Mouse (Mus musculus) MEL (cell line): ENCODE measurements around the gene Gm12169.

ENCODE experiments used
- CHD1 ChIP-seq: IDR thresholded peaks from 2 replicates; pipeline ENCODE4 v1.6.1; 2012; ENCODE audit warnings: low read depth, mild to moderate bottlenecking, inconsistent platforms, low read length, improper control_type of control experiment
- CHD2 ChIP-seq: IDR thresholded peaks from 2 replicates; pipeline ENCODE4 v1.6.1; 2011; ENCODE audit warnings: low read length, improper control_type of control experiment
- CTCF ChIP-seq, 3 experiments: IDR thresholded peaks in 2 of 3; conservative IDR thresholded peaks in 1 of 3; 2 replicates each; pipeline ENCODE4 v1.5.1; 2011 to 2012; ENCODE audit warnings: low read length in 3 of 3, low read depth in 2 of 3, mild to moderate bottlenecking in 2 of 3, improper control_type of control experiment in 1 of 3, inconsistent platforms in 1 of 3, mixed read lengths in 1 of 3, moderate library complexity in 1 of 3; ENCODE audit not compliant: control insufficient read depth in 1 of 3, insufficient read depth in 1 of 3, poor library complexity in 1 of 3, severe bottlenecking in 1 of 3
- GABPA ChIP-seq: IDR thresholded peaks from 2 replicates; pipeline ENCODE4 v1.6.1; 2012; ENCODE audit warnings: low read depth, mild to moderate bottlenecking, inconsistent platforms, low read length, improper control_type of control experiment, moderate library complexity
- GATA1 ChIP-seq: IDR thresholded peaks from 2 replicates; pipeline ENCODE4 v1.6.1; 2011; ENCODE audit warnings: low read depth, low read length, improper control_type of control experiment
- KAT2A ChIP-seq: conservative IDR thresholded peaks from 2 replicates; pipeline ENCODE4 v1.6.1; 2012; ENCODE audit warnings: low read depth, low read length, improper control_type of control experiment, inconsistent platforms
- MAZ ChIP-seq: IDR thresholded peaks from 2 replicates; pipeline ENCODE4 v1.6.1; 2012; ENCODE audit warnings: low read depth, mild to moderate bottlenecking, inconsistent platforms, low read length, improper control_type of control experiment
- POLR2A ChIP-seq, 2 experiments: IDR thresholded peaks; 2 replicates each; pipeline ENCODE4 v1.6.1; 2011 to 2012; ENCODE audit warnings: low read length in 2 of 2, mild to moderate bottlenecking in 2 of 2, control low read depth in 1 of 2, improper control_type of control experiment in 1 of 2, low read depth in 1 of 2, moderate library complexity in 1 of 2; ENCODE audit not compliant: control insufficient read depth in 1 of 2, insufficient read depth in 1 of 2, poor library complexity in 1 of 2
- POLR2AphosphoS5 ChIP-seq: IDR thresholded peaks from 2 replicates; pipeline ENCODE4 v1.6.1; 2012; ENCODE audit warnings: low read depth, borderline replicate concordance, mild to moderate bottlenecking, inconsistent platforms, low read length, moderate library complexity, mixed read lengths
- SIN3A ChIP-seq: IDR thresholded peaks from 2 replicates; pipeline ENCODE4 v1.6.1; 2012; ENCODE audit warnings: low read length, improper control_type of control experiment, inconsistent platforms
- SMC3 ChIP-seq: IDR thresholded peaks from 2 replicates; pipeline ENCODE4 v1.6.1; 2011; ENCODE audit warnings: low read depth, low read length, improper control_type of control experiment
- TAL1 ChIP-seq: IDR thresholded peaks from 2 replicates; pipeline ENCODE4 v1.6.1; 2012; ENCODE audit warnings: mild to moderate bottlenecking, inconsistent platforms, low read length, moderate library complexity, mixed read lengths
- USF1 ChIP-seq: IDR thresholded peaks from 2 replicates; pipeline ENCODE4 v1.6.1; 2014; ENCODE audit warnings: low read depth, mild to moderate bottlenecking, inconsistent platforms, low read length, improper control_type of control experiment, moderate library complexity

GRCm38 (mm10) chr11:46479311-46479710 is 44.7 kb upstream of the Gm12169 start:
- no peak for TF ChIP-seq POLR2A (IDR thresholded peaks at IDR 0.05; ENCODE audit: control insufficient read depth in 1 of 2, insufficient read depth in 1 of 2, low read depth in 1 of 2, low read length in 2 of 2, poor library complexity in 1 of 2)
- no peak for TF ChIP-seq GABPA
- no peak for TF ChIP-seq KAT2A
- TF ChIP-seq CTCF (IDR thresholded peaks at IDR 0.05 in 2 of 3, conservative IDR thresholded peaks at IDR 0.05 in 1 of 3; ENCODE audit: control insufficient read depth in 1 of 3, insufficient read depth in 1 of 3, low read depth in 2 of 3, low read length in 3 of 3, poor library complexity in 1 of 3, severe bottlenecking in 1 of 3) = no peak
- TF ChIP-seq CHD2 = no peak
- TF ChIP-seq GATA1 = no peak
- TF ChIP-seq CHD1 = no peak
- TF ChIP-seq POLR2AphosphoS5 = no peak
- no peak for TF ChIP-seq SMC3
- TF ChIP-seq USF1 = no peak
- TF ChIP-seq MAZ = no peak
- no peak for TF ChIP-seq TAL1
- TF ChIP-seq SIN3A = no peak
